ENCODE assay signal across 9 mouse cellular contexts in the genomic region with DNA sequence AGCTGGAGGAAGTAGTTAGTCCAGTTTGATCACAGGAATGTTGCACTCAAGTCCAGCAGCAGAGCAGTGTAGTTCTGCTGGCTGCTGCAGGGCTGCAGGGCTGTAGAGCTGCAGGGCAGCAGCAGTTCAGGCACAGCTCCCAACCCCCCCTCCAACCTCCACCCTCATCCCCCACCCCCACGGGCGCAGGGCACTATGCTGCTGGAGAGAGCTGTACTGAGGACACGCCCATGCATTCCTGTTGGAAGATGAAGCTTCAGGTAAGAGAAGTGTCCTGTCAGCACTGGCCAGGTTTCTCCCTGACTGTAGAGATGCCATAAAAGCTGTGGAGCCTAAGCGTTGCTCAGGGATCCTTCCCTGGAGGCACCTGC. TPM values are rescaled to one million over a fixed set of nuclear protein-coding genes. Genes with fewer than 3 reads are reported as not detected.
DNase-seq lines count a peak whose midpoint lies in the region; ATAC-seq lines count a peak whose summit lies in the region.
"Had no signal": no experiment of that assay in that cellular context is flagged by ENCODE, and none has a peak within 500 bp of the region (broad histone marks: within the 10 kb centered on the region; RNA-seq: fewer than 3 reads in every experiment).

No protein-coding gene starts in this region.

- 18% methylated on average over 4 of the region's 4 CpGs for WGBS in hindbrain, embryonic 13.5 days
- 57% methylated on average over 4 of the region's 4 CpGs for WGBS in liver, embryonic 12.5 days (ENCODE audit: insufficient replicate concordance)

- peak overlapping the region; percentile 64 for H3K9ac ChIP-seq in hindbrain, embryonic 13.5 days
- no peak overlapping the region for H3K9ac ChIP-seq in liver, embryonic 12.5 days

- no peaks in the 10 kb centered on the region for H3K36me3 ChIP-seq in hindbrain, embryonic 13.5 days
- H3K36me3 ChIP-seq in liver, embryonic 12.5 days: peaks cover 42% of the 10 kb centered on the region

- H3K4me2 ChIP-seq in hindbrain, embryonic 13.5 days: peak overlapping the region; percentile 50
- H3K4me2 ChIP-seq in liver, embryonic 12.5 days: peak overlapping the region; percentile 14; the same call in 1 of the 2 replicates

- ATAC-seq in hindbrain, embryonic 13.5 days (ENCODE audit: low FRiP score): peak; percentile 87
- peak; percentile 54; the same call in 1 of the 2 replicates for ATAC-seq in liver, embryonic 12.5 days

- DNase-seq in lung, postnatal 36 days: peak; percentile 10
- no peak for DNase-seq in lung, postnatal 25 days (ENCODE audit: low spot score)
- peak; percentile 90 for DNase-seq in yolk sac, embryonic 10.5 days (ENCODE audit: low spot score)
- no peak for DNase-seq in layer of hippocampus, adult 11-12 months (ENCODE audit: low spot score)
- no peak for DNase-seq in adrenal gland, postnatal 14 days
- DNase-seq in right cerebral cortex, postnatal 25 days: no peak

- H3K27me3 ChIP-seq in hindbrain, embryonic 13.5 days: no peaks in the 10 kb centered on the region
- H3K27me3 ChIP-seq in liver, embryonic 12.5 days (replicated peaks): no peaks in the 10 kb centered on the region

- H3K9me3 ChIP-seq in hindbrain, embryonic 13.5 days: no peaks in the 10 kb centered on the region
- H3K9me3 ChIP-seq in liver, embryonic 12.5 days (replicated peaks): no peaks in the 10 kb centered on the region

- peak overlapping the region; percentile 86 for H3K27ac ChIP-seq in hindbrain, embryonic 13.5 days
- H3K27ac ChIP-seq in liver, embryonic 12.5 days: no peak overlapping the region

- peaks cover 32% of the 10 kb centered on the region for H3K4me1 ChIP-seq in hindbrain, embryonic 13.5 days (replicated peaks)
- H3K4me1 ChIP-seq in liver, embryonic 12.5 days: peaks cover 36% of the 10 kb centered on the region

- peak overlapping the region; percentile 23 for H3K4me3 ChIP-seq in hindbrain, embryonic 13.5 days
- no peak overlapping the region for H3K4me3 ChIP-seq in liver, embryonic 12.5 days
- H3K4me3 ChIP-seq: myocyte had no signal

RNA-seq across cellular contexts. Expression of gene March8, which starts 48.2 kb away (rescaled TPM):
- 62.9 and 70.6 TPM in 2 replicates for polyA plus RNA-seq in hindbrain, embryonic 13.5 days (2015; fragmentation: Nextera tagmentation; extraction: Ambion mirVana)
- polyA plus RNA-seq in liver, embryonic 12.5 days (2016; fragmentation: Nextera tagmentation; extraction: Ambion mirVana): 85.2 and 94.3 TPM in 2 replicates
- 53.9 and 58.5 TPM in 2 replicates for total RNA-seq in adrenal gland, postnatal 14 days (2021)

Comparison
In these comparisons a context has a peak if more than half of its experiments do, and no peak if none do; other contexts are left out.
1. DNase-seq: peak in lung, postnatal 36 days (single experiment) and yolk sac, embryonic 10.5 days (single experiment); none in lung, postnatal 25 days (single experiment), layer of hippocampus, adult 11-12 months (single experiment), adrenal gland, postnatal 14 days (single experiment) and right cerebral cortex, postnatal 25 days (single experiment).